Mouse (Mus musculus) kidney, adult 2 months (tissue): ENCODE measurements around the gene Capn3.

Experiments used
- CTCF ChIP-seq: fragments of 200-500 bp; conservative IDR thresholded peaks from 2 replicates; pipeline ENCODE4 v1.5.1; 2011; ENCODE audit warnings: low read depth, mild to moderate bottlenecking, control low read depth, low read length, moderate library complexity, mixed read lengths; ENCODE audit not compliant: insufficient read depth, insufficient read length
- POLR2A ChIP-seq: fragments of 200-500 bp; IDR thresholded peaks from one replicate; pipeline ENCODE4 v1.6.1; 2011; ENCODE audit warnings: low read depth, low read length, control low read depth

DNA sequence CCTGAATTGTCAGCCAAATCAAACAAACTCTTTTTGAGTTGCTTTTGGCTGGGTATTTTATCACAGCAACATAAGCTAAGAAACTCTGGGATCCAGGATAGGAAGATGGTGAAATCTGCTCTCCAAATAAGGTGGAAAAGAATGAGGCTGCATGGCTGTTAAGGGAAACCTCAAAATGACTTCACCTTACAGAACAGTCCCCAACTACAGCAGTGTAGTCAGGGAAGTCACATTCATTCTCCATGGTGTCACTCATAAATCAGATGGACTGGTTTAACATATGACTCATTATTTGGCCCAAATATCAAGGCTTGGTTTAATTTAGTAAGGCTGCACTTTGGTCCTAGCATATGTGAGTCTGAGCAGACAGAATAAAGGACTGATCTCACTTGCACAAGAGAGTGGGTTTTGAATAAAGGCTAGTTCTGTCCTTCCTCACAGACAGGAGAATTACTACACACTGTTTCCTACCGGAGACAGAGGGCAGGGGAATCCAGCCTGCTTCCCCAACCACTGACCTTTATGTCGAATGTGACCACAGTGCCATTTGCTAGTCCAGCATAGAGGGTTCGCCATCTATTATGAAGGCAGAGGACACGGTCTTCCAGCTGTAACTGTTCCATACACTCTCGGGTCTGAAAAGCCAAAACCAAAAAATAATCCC lies 62.9 kb downstream of the Capn3 start:
- TF ChIP-seq POLR2A (no peak), CTCF (no peak)
